Mouse (Mus musculus) liver, postnatal 0 days (tissue): ENCODE measurements around the gene Tecr. TPM values are rescaled to one million over a fixed set of nuclear protein-coding genes. Genes with fewer than 3 reads are reported as not detected.

Source experiments
- ATAC-seq: fragments of 200-750 bp; cut with Nextera tagmentation; 2 replicates; pipeline ENCODE4 v1.8.0; 2017; ENCODE audit warnings: mild to moderate bottlenecking, moderate library complexity
- DNase-seq: peaks from one replicate; pipeline ENCODE4 v3.0.0-alpha.2; 2016
- H3K27ac ChIP-seq: fragments of 300-500 bp; sonication (generic); 2 replicates; pipeline ENCODE4 v1.5.1; 2014; ENCODE audit warnings: antibody characterized with exemption, moderate library complexity, mild to moderate bottlenecking, low read depth
- H3K27me3 ChIP-seq: fragments of 300-500 bp; sonication (generic); 2 replicates; pipeline ENCODE4 v1.6.1; 2014; ENCODE audit warnings: low read length, control low read depth, mixed read lengths; ENCODE audit not compliant: insufficient read depth
- H3K36me3 ChIP-seq: fragments of 300-500 bp; sonication (generic); replicated peaks from 2 replicates; pipeline ENCODE4 v1.6.1; 2014; ENCODE audit warnings: mild to moderate bottlenecking, control low read depth, low read length, moderate library complexity, mixed read lengths; ENCODE audit not compliant: insufficient read depth
- H3K4me1 ChIP-seq: fragments of 300-500 bp; sonication (generic); 2 replicates; pipeline ENCODE4 v1.6.1; 2014; ENCODE audit warnings: antibody characterized with exemption, mild to moderate bottlenecking, control low read depth; ENCODE audit not compliant: insufficient read depth
- H3K4me2 ChIP-seq: fragments of 300-500 bp; sonication (generic); 2 replicates; pipeline ENCODE4 v1.6.1; 2014; ENCODE audit warnings: low read depth, mild to moderate bottlenecking, low read length, moderate library complexity, mixed read lengths
- H3K4me3 ChIP-seq: fragments of 300-500 bp; sonication (generic); 2 replicates; pipeline ENCODE4 v1.5.1; 2014; ENCODE audit warnings: low read depth, low read length
- H3K9ac ChIP-seq: fragments of 300-500 bp; sonication (generic); replicated peaks from 2 replicates; pipeline ENCODE4 v1.6.1; 2014; ENCODE audit warnings: mild to moderate bottlenecking, moderate library complexity
- H3K9me3 ChIP-seq: fragments of 300-500 bp; sonication (generic); 2 replicates; pipeline ENCODE4 v1.6.1; 2016; ENCODE audit warnings: mild to moderate bottlenecking, control low read depth, low read length, mixed read lengths
- CTCF ChIP-seq: sonication (generic); IDR thresholded peaks from 2 replicates; pipeline ENCODE4 v1.5.1; 2016; ENCODE audit warnings: antibody characterized with exemption, low read depth
- EP300 ChIP-seq: IDR thresholded peaks from 2 replicates; pipeline ENCODE4 v1.6.1; 2016; ENCODE audit warnings: antibody characterized with exemption, low read depth, mild to moderate bottlenecking
- WGBS: fragments of 180-500 bp; shearing (Covaris S2); extraction: QIAGEN DNeasy Blood & Tissue Kit; methylation state at CpG from one replicate; pipeline ENCODE4 v1.1.7; 2014; ENCODE audit not compliant: insufficient replicate concordance; 5-methylcytosine and 5-hydroxymethylcytosine counted together
- polyA plus RNA-seq: library from polyadenylated mRNA; unstranded; fragments of >200 nt; fragmentation: Nextera tagmentation; extraction: Ambion mirVana; gene quantifications from 2 replicates; pipeline ENCODE4 v1.2.1, GENCODE M21; 2015

Tecr gene
- polyA plus RNA-seq, 1 experiment from 2014 or later = 258 TPM

DNA sequence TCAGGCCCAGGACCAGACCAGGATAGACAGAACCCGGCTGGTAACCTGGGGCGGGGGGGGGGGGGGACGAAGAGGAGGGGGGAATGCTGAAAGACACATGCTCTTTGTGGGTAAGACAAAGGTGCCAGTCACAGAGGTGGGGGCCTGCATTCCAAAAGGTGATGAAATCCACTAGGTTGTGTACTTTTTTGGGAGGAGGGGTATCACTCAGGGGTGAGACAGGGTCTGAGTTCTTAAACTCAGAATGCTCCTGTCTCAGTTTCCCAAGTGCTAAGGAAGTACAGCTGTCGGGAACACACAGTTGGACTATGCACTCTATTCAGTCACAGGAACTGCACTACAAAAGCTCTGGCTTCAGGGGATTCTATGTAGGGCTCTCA lies 31.3 kb downstream of the Tecr start:
- Histone ChIP-seq H3K27ac (0 out of 2 replicates have a peak overlapping the region, but pooled peaks have one; percentile 19), H3K36me3 (peaks cover 21% of the 10 kb centered on the region), H3K4me3 (no peak overlapping the region), H3K9ac (no peak overlapping the region), H3K4me2 (no peak overlapping the region), H3K4me1 (peaks cover 8% of the 10 kb centered on the region), H3K9me3 (no peaks in the 10 kb centered on the region), H3K27me3 (no peaks in the 10 kb centered on the region)
- no peak for TF ChIP-seq CTCF
- TF ChIP-seq EP300 = no peak
- no peak for ATAC-seq
- no peak for DNase-seq
- WGBS = 61% methylated on average over 3 of the region's 4 CpGs

DNA sequence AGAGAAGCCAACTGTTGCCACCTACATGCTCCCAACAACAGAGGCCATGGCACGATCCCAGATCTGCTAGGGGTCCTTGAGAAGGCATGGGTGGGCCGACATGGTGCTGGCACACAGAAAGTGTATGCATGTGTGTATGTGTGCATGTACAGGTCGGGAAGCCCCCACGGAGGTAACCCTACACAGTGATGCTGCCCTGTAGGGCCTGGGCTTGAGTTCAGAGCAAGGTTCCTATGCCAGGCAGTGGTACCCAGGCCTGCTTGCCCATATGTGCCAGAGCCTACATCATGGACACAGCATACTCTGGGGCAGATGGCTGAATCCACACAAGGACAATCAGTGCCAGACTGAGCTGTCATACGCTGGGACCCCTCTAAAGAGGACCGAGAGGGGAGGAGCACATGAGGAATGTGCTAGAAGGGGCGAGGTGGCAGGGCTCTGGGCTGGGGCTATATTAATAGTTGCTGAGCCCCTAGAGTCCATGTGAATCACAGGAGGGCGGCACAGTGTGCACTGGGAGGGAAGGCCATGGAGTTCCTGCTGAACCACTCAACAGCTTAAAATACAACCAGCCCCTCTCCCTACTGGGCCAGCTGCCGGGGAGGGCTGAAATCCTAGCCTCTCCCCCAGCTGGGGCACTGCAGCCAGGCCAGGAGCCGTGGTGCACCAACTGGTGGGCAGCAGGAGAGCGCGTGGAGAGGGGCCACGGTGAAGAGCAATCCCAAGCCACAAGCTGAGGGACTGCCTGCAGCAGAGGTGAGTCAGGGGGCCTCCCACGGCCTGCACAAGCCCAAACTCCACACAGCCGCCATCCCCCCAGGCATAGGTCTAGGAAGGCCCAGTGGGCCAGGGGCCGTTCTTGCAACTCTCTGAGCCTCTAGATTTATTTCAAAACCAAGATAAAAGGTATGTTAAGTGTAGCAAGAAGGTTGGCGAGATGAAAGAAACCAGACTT lies 31.9 kb downstream of the Tecr start:
- WGBS = 79% methylated on average over 17 of the region's 17 CpGs
- no peak overlapping the region for H3K9ac ChIP-seq
- TF ChIP-seq CTCF (no peak), EP300 (no peak)

DNA sequence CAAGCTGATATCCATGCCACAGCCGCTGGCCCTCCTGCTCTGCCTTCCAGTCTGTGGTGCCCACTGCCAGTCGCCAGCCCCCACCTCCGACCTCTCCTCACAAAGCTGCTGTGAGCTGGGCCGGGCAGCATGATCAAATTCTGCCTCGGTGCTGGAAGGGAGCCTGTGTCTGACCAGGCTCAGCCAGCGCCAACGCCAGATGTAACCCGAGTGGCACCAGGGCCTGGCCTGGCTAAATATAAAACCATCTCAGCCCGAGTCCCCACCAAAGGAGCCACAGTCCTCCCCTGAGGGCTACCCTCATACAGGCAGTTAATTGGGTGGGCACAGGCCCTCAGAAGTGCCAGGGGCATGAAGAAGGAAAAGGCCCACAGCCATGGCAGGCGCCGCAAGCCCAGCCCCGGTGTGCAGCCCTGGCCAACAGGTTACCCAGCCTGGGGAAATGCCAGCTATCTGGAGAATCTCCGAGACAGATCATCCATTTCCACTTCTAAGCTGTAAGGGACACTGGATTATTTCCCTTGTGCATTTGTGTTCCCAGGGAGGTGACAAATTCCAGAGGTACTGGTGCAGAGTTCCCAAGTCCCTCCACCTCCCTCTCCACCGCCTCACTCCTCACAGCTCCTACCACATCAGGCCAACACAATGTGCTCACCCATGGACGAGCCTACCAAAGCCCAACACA lies 33.0 kb downstream of the Tecr start:
- no peak for ATAC-seq

More for the DNA sequence above, 31.9 kb downstream of the Tecr start:
- Histone ChIP-seq H3K36me3 (peaks cover 24% of the 10 kb centered on the region), H3K4me3 (no peak overlapping the region), H3K27ac (no peak overlapping the region), H3K4me1 (peaks cover 8% of the 10 kb centered on the region), H3K27me3 (no peaks in the 10 kb centered on the region), H3K9me3 (no peaks in the 10 kb centered on the region), H3K4me2 (no peak overlapping the region)
- no peak for DNase-seq
- no peak for ATAC-seq

DNA sequence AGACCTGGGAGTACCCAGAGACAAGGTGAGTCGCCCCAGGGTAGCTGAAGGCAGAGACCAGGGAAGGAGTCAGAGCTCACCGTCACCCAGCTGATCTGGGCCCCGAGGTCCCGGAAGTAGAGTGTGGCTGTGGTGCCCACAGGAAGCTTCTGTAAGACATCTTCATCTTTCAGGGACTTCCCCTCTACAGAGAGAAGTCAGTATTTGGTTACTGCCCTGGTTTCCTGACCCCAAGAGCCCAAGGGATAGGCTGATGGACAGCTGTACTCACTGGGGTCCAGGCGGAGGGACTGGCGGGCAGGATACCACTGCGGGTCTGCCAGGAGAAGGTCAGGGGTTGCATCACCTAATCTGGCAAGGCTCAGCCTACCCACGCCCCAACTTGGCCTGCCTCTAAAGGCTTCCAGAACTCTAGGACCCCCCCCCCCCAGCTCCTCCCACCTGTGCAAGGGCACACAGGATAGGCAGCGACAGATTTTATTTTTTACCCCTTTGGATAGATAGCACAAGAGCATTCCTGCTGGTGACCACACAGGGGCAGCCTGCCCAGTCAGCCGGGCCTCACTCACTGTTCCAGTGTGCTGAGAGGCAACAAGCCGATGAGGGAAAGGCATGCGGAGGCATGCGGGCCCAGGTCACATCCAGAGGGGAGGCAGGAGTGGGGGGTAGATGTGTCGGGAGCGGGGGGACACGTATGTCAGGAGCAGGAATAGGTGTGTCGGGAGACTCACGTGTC lies 34.5 kb downstream of the Tecr start:
- Histone ChIP-seq H3K27me3 (no peaks in the 10 kb centered on the region), H3K4me1 (peaks cover 8% of the 10 kb centered on the region), H3K4me3 (peak overlapping the region; percentile 22), H3K27ac (peak overlapping the region; percentile 69), H3K4me2 (peak overlapping the region; percentile 34), H3K9me3 (no peaks in the 10 kb centered on the region), H3K36me3 (peaks cover 24% of the 10 kb centered on the region), H3K9ac (no peak overlapping the region)
- peak; percentile 51 for DNase-seq
- peak; percentile 56 for ATAC-seq
- TF ChIP-seq CTCF (0 out of 2 replicates have a peak, but pooled peaks have one; percentile 21), EP300 (no peak)
- 65% methylated on average over 18 of the region's 18 CpGs for WGBS

More for the DNA sequence above, 33.0 kb downstream of the Tecr start:
- no peak overlapping the region; the same call in 1 of the 2 replicates for H3K9ac ChIP-seq
- H3K4me2 ChIP-seq = no peak overlapping the region
- no peak overlapping the region for H3K27ac ChIP-seq
- peaks cover 24% of the 10 kb centered on the region for H3K36me3 ChIP-seq
- H3K4me3 ChIP-seq = no peak overlapping the region
- no peak for DNase-seq
- no peaks in the 10 kb centered on the region for H3K27me3 ChIP-seq
- TF ChIP-seq EP300 = no peak
- TF ChIP-seq CTCF = no peak
- peaks cover 8% of the 10 kb centered on the region for H3K4me1 ChIP-seq
- no peaks in the 10 kb centered on the region for H3K9me3 ChIP-seq
- WGBS = 88% methylated on average over 15 of the region's 15 CpGs

DNA sequence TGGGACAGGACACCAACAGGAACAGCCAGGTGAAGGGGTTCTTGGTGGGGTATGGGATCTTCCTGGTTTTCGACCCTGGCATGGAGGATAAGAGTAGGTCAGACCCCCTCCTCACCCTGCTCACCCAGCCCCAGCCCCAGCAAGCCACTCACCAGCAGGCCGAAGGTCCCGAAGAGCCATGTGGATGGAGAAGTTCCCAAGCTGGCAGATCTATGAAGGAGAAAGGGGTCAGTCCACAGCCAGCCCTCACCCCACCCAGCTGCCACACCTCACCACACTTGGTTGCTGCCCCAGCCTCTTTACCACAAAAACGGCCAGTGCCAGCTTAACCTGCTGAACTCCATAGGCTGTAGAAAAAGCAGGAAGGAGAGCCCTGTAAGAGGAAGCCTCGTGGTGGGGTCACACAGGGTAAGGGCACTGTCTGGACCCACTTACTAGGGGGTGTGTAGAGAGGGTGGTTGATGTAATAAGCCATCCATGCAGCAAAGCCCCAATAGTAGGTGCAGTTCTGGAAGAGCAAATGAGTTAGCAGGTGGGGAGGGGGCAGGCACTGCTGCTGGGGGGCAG lies 35.4 kb downstream of the Tecr start:
- Histone ChIP-seq H3K9me3 (no peaks in the 10 kb centered on the region), H3K4me1 (peaks cover 16% of the 10 kb centered on the region), H3K4me2 (peak overlapping the region; percentile 34), H3K36me3 (peaks cover 24% of the 10 kb centered on the region), H3K27ac (peak overlapping the region; percentile 69; the same call in 1 of the 2 replicates), H3K4me3 (peak overlapping the region; percentile 22), H3K27me3 (no peaks in the 10 kb centered on the region), H3K9ac (no peak overlapping the region; the same call in 1 of the 2 replicates)
- 0 out of 2 replicates have a peak, but pooled peaks have one; percentile 4 for ATAC-seq
- TF ChIP-seq CTCF (no peak), EP300 (no peak)
- peak; percentile 12 for DNase-seq
- 68% methylated on average over 5 of the region's 5 CpGs for WGBS
